Mouse (Mus musculus): ENCODE data around the gene Fbxo40. TPM values are rescaled to one million over a fixed set of nuclear protein-coding genes. Genes with fewer than 3 reads are reported as not detected.

The Fbxo40 gene
- polyA plus RNA-seq (2014; fragmentation: Nextera tagmentation; extraction: Ambion mirVana): 0.20 TPM in 1 of 2 replicates, not detected in the other

- no peak for TF ChIP-seq CTCF (IDR thresholded peaks at IDR 0.05; ENCODE audit: low read depth)
- Histone ChIP-seq H3K27me3 (ENCODE audit: insufficient read depth, low read length) (no peaks in the 10 kb centered on the region), H3K9me3 (ENCODE audit: low read depth, low read length) (no peaks in the 10 kb centered on the region), H3K27ac (ENCODE audit: low read depth) (no peak within 1 kb of the TSS), H3K9ac (no peak within 1 kb of the TSS), H3K36me3 (ENCODE audit: insufficient read depth) (no peaks in the 10 kb centered on the region), H3K4me3 (ENCODE audit: low read depth, low read length) (no peak within 1 kb of the TSS), H3K4me2 (no peak within 1 kb of the TSS; the same call in 1 of the 2 replicates), H3K4me1 (ENCODE audit: insufficient read depth) (no peaks in the 10 kb centered on the region)
- DNase-seq (no peak), ATAC-seq (ENCODE audit: insufficient read depth) (no peak)
- WGBS: 46% methylated on average over 18 of the region's 18 CpGs
Observed at GRCm38 (mm10) chr16:36989999-36990625, at the start of gene Fbxo40. TSS of gene Fbxo40 (minus strand) at chr16:36990467.

- H3K4me3 ChIP-seq (ENCODE audit: low read depth, low read length): no peak overlapping the region
- H3K27me3 ChIP-seq (ENCODE audit: insufficient read depth, low read length): no peaks in the 10 kb centered on the region
- H3K9me3 ChIP-seq (ENCODE audit: low read depth, low read length): no peaks in the 10 kb centered on the region
- H3K36me3 ChIP-seq (ENCODE audit: insufficient read depth): peaks cover 27% of the 10 kb centered on the region
- H3K9ac ChIP-seq: no peak overlapping the region
- 92% methylated on average over 8 of the region's 8 CpGs for WGBS
- no peak overlapping the region for H3K4me2 ChIP-seq
- no peak overlapping the region for H3K27ac ChIP-seq (ENCODE audit: low read depth)
- H3K4me1 ChIP-seq (ENCODE audit: insufficient read depth): no peaks in the 10 kb centered on the region
- ATAC-seq (ENCODE audit: insufficient read depth) (no peak), DNase-seq (no peak)
- TF ChIP-seq CTCF (IDR thresholded peaks at IDR 0.05; ENCODE audit: low read depth): no peak
Observed at GRCm38 (mm10) chr16:37034751-37035150, 44.5 kb upstream of the Fbxo40 start.

- H3K27ac ChIP-seq (ENCODE audit: low read depth): no peak overlapping the region
- H3K4me1 ChIP-seq (ENCODE audit: insufficient read depth): no peaks in the 10 kb centered on the region
- no peak for ATAC-seq (ENCODE audit: insufficient read depth)
- no peaks in the 10 kb centered on the region for H3K27me3 ChIP-seq (ENCODE audit: insufficient read depth, low read length)
- H3K36me3 ChIP-seq (ENCODE audit: insufficient read depth): peaks cover 28% of the 10 kb centered on the region
- no peaks in the 10 kb centered on the region for H3K9me3 ChIP-seq (ENCODE audit: low read depth, low read length)
- H3K9ac ChIP-seq: no peak overlapping the region
- DNase-seq: no peak
- 53% methylated on average over 3 of the region's 3 CpGs for WGBS
- TF ChIP-seq CTCF (IDR thresholded peaks at IDR 0.05; ENCODE audit: low read depth): no peak
- no peak overlapping the region for H3K4me3 ChIP-seq (ENCODE audit: low read depth, low read length)
- H3K4me2 ChIP-seq: no peak overlapping the region
Observed at GRCm38 (mm10) chr16:37031996-37032395, 41.7 kb upstream of the Fbxo40 start.

- DNase-seq: no peak
- Histone ChIP-seq H3K9ac (no peak overlapping the region), H3K4me1 (ENCODE audit: insufficient read depth) (no peaks in the 10 kb centered on the region), H3K4me3 (ENCODE audit: low read depth, low read length) (no peak overlapping the region), H3K9me3 (ENCODE audit: low read depth, low read length) (no peaks in the 10 kb centered on the region), H3K4me2 (no peak overlapping the region), H3K36me3 (ENCODE audit: insufficient read depth) (peaks cover 22% of the 10 kb centered on the region), H3K27ac (ENCODE audit: low read depth) (no peak overlapping the region), H3K27me3 (ENCODE audit: insufficient read depth, low read length) (no peaks in the 10 kb centered on the region)
- TF ChIP-seq CTCF (IDR thresholded peaks at IDR 0.05; ENCODE audit: low read depth): no peak
- WGBS: 74% methylated on average over 3 of the region's 3 CpGs
- ATAC-seq (ENCODE audit: insufficient read depth): no peak
Observed at GRCm38 (mm10) chr16:37027581-37027980, 37.3 kb upstream of the Fbxo40 start.

GRCm38 (mm10) chr16:37012336-37012735, 22.1 kb upstream of the Fbxo40 start:
- H3K27ac ChIP-seq (ENCODE audit: low read depth): no peak overlapping the region
- DNase-seq (no peak), ATAC-seq (ENCODE audit: insufficient read depth) (no peak)
- H3K9ac ChIP-seq: peak overlapping the region; percentile 81
- 0 out of 2 replicates have a peak, but pooled peaks cover 4% of the 10 kb centered on the region for H3K4me1 ChIP-seq (ENCODE audit: insufficient read depth)
- no peak for TF ChIP-seq CTCF (IDR thresholded peaks at IDR 0.05; ENCODE audit: low read depth)
- H3K27me3 ChIP-seq (ENCODE audit: insufficient read depth, low read length): no peaks in the 10 kb centered on the region
- peak overlapping the region; percentile 72 for H3K4me2 ChIP-seq
- H3K36me3 ChIP-seq (ENCODE audit: insufficient read depth): peaks cover 9% of the 10 kb centered on the region; the same call in 1 of the 2 replicates
- WGBS: 33% methylated on average over 5 of the region's 5 CpGs
- H3K9me3 ChIP-seq (ENCODE audit: low read depth, low read length): no peaks in the 10 kb centered on the region
- peak overlapping the region; percentile 94 for H3K4me3 ChIP-seq (ENCODE audit: low read depth, low read length)

GRCm38 (mm10) chr16:37011922-37012289, 21.6 kb upstream of the Fbxo40 start:
- H3K27me3 ChIP-seq (ENCODE audit: insufficient read depth, low read length): no peaks in the 10 kb centered on the region
- no peak overlapping the region for H3K27ac ChIP-seq (ENCODE audit: low read depth)
- under 1% methylated on average over 26 of the region's 26 CpGs for WGBS
- H3K4me3 ChIP-seq (ENCODE audit: low read depth, low read length): peak overlapping the region; percentile 94
- no peaks in the 10 kb centered on the region for H3K9me3 ChIP-seq (ENCODE audit: low read depth, low read length)
- DNase-seq (peak; percentile 21), ATAC-seq (ENCODE audit: insufficient read depth) (peak; percentile 75; the same call in 1 of the 2 replicates)
- peak overlapping the region; percentile 72 for H3K4me2 ChIP-seq
- 0 out of 2 replicates have a peak, but pooled peaks cover 4% of the 10 kb centered on the region for H3K4me1 ChIP-seq (ENCODE audit: insufficient read depth)
- H3K36me3 ChIP-seq (ENCODE audit: insufficient read depth): peaks cover 6% of the 10 kb centered on the region; the same call in 1 of the 2 replicates
- no peak for TF ChIP-seq CTCF (IDR thresholded peaks at IDR 0.05; ENCODE audit: low read depth)
- peak overlapping the region; percentile 81 for H3K9ac ChIP-seq

- 4% methylated on average over 30 of the region's 30 CpGs for WGBS
- Histone ChIP-seq H3K27ac (ENCODE audit: low read depth) (0 out of 2 replicates have a peak within 1 kb of the TSS, but pooled peaks have one; percentile 36), H3K9ac (peak within 1 kb of the TSS; percentile 81), H3K27me3 (ENCODE audit: insufficient read depth, low read length) (no peaks in the 10 kb centered on the region), H3K4me1 (ENCODE audit: insufficient read depth) (0 out of 2 replicates have a peak, but pooled peaks cover 4% of the 10 kb centered on the region), H3K4me3 (ENCODE audit: low read depth, low read length) (peak within 1 kb of the TSS; percentile 94), H3K9me3 (ENCODE audit: low read depth, low read length) (no peaks in the 10 kb centered on the region), H3K36me3 (ENCODE audit: insufficient read depth) (peaks cover 6% of the 10 kb centered on the region; the same call in 1 of the 2 replicates), H3K4me2 (peak within 1 kb of the TSS; percentile 72)
- TF ChIP-seq CTCF (IDR thresholded peaks at IDR 0.05; ENCODE audit: low read depth): 0 out of 2 replicates have a peak, but pooled peaks have one; percentile 2
- ATAC-seq (ENCODE audit: insufficient read depth) (peak; percentile 98), DNase-seq (peak; percentile 98)
Observed at GRCm38 (mm10) chr16:37011061-37011921, 21.0 kb upstream of the Fbxo40 start, which contains the start of gene Polq. TSS of gene Polq (plus strand) at chr16:37011786.
